Mouse (Mus musculus) kidney, adult 9 months (tissue): ENCODE data around the gene Fchsd2.
A peak's percentile ranks its signal among the peaks of the same experiment; 100 is the strongest.

Experiments used
- DNase-seq: peaks from one replicate; pipeline ENCODE4 v3.0.0; 2022

Gene Fchsd2

GRCm38 (mm10) chr7:101292086-101292485, 199.4 kb downstream of the Fchsd2 start:
- no peak for DNase-seq

GRCm38 (mm10) chr7:101292696-101293095, 200.0 kb downstream of the Fchsd2 start:
- no peak for DNase-seq

GRCm38 (mm10) chr7:101293138-101293537, 200.5 kb downstream of the Fchsd2 start:
- no peak for DNase-seq

- DNase-seq, result no peak
Measured at GRCm38 (mm10) chr7:101293611-101294010, 200.9 kb downstream of the Fchsd2 start.

GRCm38 (mm10) chr7:101295438-101295837, 202.8 kb downstream of the Fchsd2 start:
- DNase-seq, result no peak

- peak; percentile 73 for DNase-seq
Measured at GRCm38 (mm10) chr7:101296252-101297022, 203.8 kb downstream of the Fchsd2 start.

GRCm38 (mm10) chr7:101297023-101297405, 204.4 kb downstream of the Fchsd2 start:
- no peak for DNase-seq

- no peak for DNase-seq
Measured at GRCm38 (mm10) chr7:101298375-101298774, 205.7 kb downstream of the Fchsd2 start.

GRCm38 (mm10) chr7:101301361-101301880, 208.8 kb downstream of the Fchsd2 start:
- peak; percentile 37 for DNase-seq

- peak; percentile 94 for DNase-seq
Measured at GRCm38 (mm10) chr7:101301881-101302456, 209.3 kb downstream of the Fchsd2 start, which contains the start of gene Atg16l2. Gene Atg16l2 (minus strand): TSS chr7:101302251.

- no peak for DNase-seq
Measured at GRCm38 (mm10) chr7:101302691-101303090, 210.0 kb downstream of the Fchsd2 start.

GRCm38 (mm10) chr7:101306841-101307240, 214.2 kb downstream of the Fchsd2 start:
- no peak for DNase-seq

- DNase-seq, result no peak
Measured at GRCm38 (mm10) chr7:101309985-101310326, 217.3 kb downstream of the Fchsd2 start.

GRCm38 (mm10) chr7:101310327-101311028, 217.8 kb downstream of the Fchsd2 start:
- peak; percentile 99 for DNase-seq

GRCm38 (mm10) chr7:101311061-101311460, 218.4 kb downstream of the Fchsd2 start:
- DNase-seq, result no peak

- DNase-seq, result peak; percentile 57
Measured at GRCm38 (mm10) chr7:101313033-101313432, 220.4 kb downstream of the Fchsd2 start.

- DNase-seq, result no peak
Measured at GRCm38 (mm10) chr7:101314396-101314795, 221.7 kb downstream of the Fchsd2 start.

- DNase-seq, result no peak
Measured at GRCm38 (mm10) chr7:101315699-101316098, 223.0 kb downstream of the Fchsd2 start.

GRCm38 (mm10) chr7:101316591-101317001, 223.9 kb downstream of the Fchsd2 start:
- no peak for DNase-seq

- DNase-seq, result no peak
Measured at GRCm38 (mm10) chr7:101317014-101317413, 224.4 kb downstream of the Fchsd2 start, which contains the start of gene Stard10. Gene Stard10 (plus strand): TSS chr7:101317086.

GRCm38 (mm10) chr7:101318848-101319247, 226.2 kb downstream of the Fchsd2 start:
- DNase-seq, result no peak

GRCm38 (mm10) chr7:101319796-101320195, 227.1 kb downstream of the Fchsd2 start:
- no peak for DNase-seq

GRCm38 (mm10) chr7:101320399-101321217, 227.9 kb downstream of the Fchsd2 start:
- peak; percentile 90 for DNase-seq
